Mouse (Mus musculus) ES-Bruce4 (cell line): ENCODE measurements around the gene Numb.

Source experiments
- CTCF ChIP-seq: IDR thresholded peaks from one replicate; pipeline ENCODE4 v1.8.1; 2011; ENCODE audit warnings: low read depth, low read length
- EP300 ChIP-seq: IDR thresholded peaks from 2 replicates; pipeline ENCODE4 v1.6.1; 2011; ENCODE audit warnings: low read depth, low read length; ENCODE audit not compliant: insufficient read depth
- POLR2A ChIP-seq: IDR thresholded peaks from one replicate; pipeline ENCODE4 v1.8.1; 2011; ENCODE audit warnings: low read length; ENCODE audit not compliant: insufficient read depth

DNA sequence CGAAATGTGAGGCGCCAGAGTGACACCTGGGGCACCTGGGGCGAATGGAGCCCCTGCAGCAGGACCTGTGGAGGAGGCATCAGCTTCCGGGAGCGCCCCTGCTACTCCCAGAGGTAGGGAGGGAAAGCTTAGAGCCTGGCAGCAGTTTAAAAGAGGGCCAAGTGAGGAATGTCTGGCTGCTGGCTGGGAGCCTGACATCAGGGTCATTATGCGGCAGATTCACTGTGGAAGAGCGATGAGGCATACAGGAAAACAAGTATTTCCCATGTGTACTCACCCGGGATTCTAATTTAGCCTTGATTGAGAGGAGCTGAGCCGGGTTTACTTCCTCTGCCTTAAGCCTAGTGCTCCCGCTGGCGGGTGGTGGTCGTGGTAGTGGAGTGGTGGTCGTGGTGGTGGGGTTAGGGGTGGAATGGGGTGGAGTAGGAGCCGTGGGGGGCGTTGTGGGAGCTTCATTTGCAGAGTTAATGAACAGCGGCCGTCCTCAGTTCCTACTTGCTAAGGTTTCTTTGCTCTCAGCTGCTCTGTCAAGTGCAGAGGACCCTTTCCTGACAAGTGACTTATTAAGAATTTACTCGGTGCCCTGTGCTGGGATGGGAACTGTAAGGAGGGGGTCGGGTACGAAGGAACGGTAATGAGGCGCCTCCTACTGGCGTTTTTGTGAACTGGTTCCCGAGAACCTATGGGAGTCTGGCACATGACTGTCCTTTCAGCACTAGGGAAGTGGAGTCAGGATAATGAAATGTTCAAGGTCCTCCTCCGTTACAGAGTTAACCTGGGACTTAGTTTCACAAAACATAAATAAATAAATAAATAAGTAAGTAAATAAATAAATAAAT lies 151.1 kb downstream of the Numb start:
- peak; percentile 80 for TF ChIP-seq CTCF
- no peak for TF ChIP-seq POLR2A
- no peak for TF ChIP-seq EP300
